Mouse (Mus musculus): ENCODE measurements around the gene Ints6l. TPM values are rescaled to one million over a fixed set of nuclear protein-coding genes. Genes with fewer than 3 reads are reported as not detected.

The Ints6l gene
- polyA plus RNA-seq, 1 experiment = 74.6 TPM

DNA sequence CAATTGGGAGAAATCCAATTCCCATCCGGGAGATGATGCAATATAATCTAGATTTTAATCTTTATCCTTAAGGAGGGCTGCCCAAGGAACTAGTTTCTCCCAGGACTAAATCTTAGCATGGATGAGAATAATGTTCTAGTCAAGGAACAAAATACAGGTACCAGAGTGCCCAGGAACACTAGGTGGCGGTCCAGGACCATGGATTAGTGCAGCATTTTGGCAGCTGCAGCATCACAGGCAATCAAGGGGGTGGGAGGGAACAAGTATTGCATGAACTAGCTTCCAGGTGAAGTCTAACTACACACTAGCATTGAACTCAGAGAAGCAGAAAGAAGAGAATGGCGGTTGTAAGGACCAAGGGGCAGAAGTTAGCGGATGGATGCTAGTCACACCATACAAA is 82.5 kb downstream of the Ints6l start:
- WGBS = 56% methylated on average over 4 of the region's 4 CpGs

DNA sequence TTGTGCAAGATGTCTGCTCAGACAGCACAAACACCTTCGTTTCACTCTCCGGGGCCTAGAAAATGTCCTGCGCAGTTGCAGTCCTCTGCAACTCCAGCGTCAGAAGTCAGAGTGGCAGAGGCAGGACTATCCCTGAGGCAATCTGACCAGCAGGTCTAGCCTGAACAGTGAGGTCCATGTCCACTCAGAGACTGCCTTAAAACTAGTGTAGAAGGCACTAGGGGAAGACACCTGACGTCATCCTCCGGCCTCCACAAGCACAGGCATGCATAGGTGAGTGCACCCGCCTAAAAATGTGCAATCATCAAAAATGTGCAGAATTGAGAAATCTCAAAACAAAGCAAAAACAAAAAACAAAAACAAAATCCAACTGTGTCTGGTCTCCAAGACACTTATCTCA is 94.8 kb downstream of the Ints6l start, which contains the start of gene Gm648:
Gm648 (minus strand) TSS at position 101 of the 400 bp plus-strand sequence.
- no peaks in the 10 kb centered on the region for H3K27me3 ChIP-seq (ENCODE audit: control insufficient read depth, insufficient read depth, low read length)
- DNase-seq = no peak
- no peaks in the 10 kb centered on the region for H3K4me1 ChIP-seq (ENCODE audit: control insufficient read depth, insufficient read depth, low read length)
- H3K4me3 ChIP-seq (replicated peaks; ENCODE audit: insufficient read depth, low read depth, low read length) = no peak within 1 kb of the TSS
- no peak within 1 kb of the TSS for H3K27ac ChIP-seq (ENCODE audit: insufficient read depth, low read length)
- 88% methylated on average over 7 of the region's 7 CpGs for WGBS
- TF ChIP-seq CTCF (IDR thresholded peaks at IDR 0.05; ENCODE audit: borderline replicate concordance, insufficient read depth, low read depth, low read length) (no peak), POLR2A (IDR thresholded peaks at IDR 0.05; ENCODE audit: borderline replicate concordance, insufficient read depth, low read length) (no peak)

More for the DNA sequence above, 82.5 kb downstream of the Ints6l start:
- Histone ChIP-seq H3K4me1 (ENCODE audit: control insufficient read depth, insufficient read depth, low read length) (no peaks in the 10 kb centered on the region), H3K4me3 (replicated peaks; ENCODE audit: insufficient read depth, low read depth, low read length) (no peak overlapping the region), H3K27me3 (ENCODE audit: control insufficient read depth, insufficient read depth, low read length) (no peaks in the 10 kb centered on the region), H3K27ac (ENCODE audit: insufficient read depth, low read length) (no peak overlapping the region)
- TF ChIP-seq CTCF (IDR thresholded peaks at IDR 0.05; ENCODE audit: borderline replicate concordance, insufficient read depth, low read depth, low read length) (peak; percentile 53; the same call in 1 of the 2 replicates), POLR2A (IDR thresholded peaks at IDR 0.05; ENCODE audit: borderline replicate concordance, insufficient read depth, low read length) (no peak)
- DNase-seq = peak in 1 of 2 experiments; percentile 10

DNA sequence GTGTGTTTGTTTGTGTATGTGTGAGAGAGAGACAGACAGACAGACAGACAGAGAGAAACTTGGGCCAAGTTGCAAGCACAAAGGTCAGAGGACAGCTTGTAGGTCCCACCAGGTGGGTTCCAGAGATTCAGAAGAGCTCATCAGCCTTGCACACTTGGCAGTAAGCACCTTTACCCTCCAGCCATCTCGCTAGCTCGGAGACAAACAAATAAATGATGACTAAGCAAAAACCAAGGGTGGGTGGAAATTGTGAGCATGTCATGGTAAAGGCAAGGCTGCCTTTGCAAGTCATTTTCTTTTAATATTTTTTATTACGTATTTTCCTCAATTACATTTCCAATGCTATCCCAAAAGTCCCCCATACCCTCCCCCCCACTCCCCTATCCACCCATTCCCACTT is 98.9 kb downstream of the Ints6l start:
- WGBS = 62% methylated on average over 3 of the region's 3 CpGs
- TF ChIP-seq POLR2A (IDR thresholded peaks at IDR 0.05; ENCODE audit: borderline replicate concordance, insufficient read depth, low read length) = no peak
- no peak for TF ChIP-seq CTCF (IDR thresholded peaks at IDR 0.05; ENCODE audit: borderline replicate concordance, insufficient read depth, low read depth, low read length)

More for the DNA sequence above, 98.9 kb downstream of the Ints6l start:
- Histone ChIP-seq H3K4me3 (replicated peaks; ENCODE audit: insufficient read depth, low read depth, low read length) (no peak overlapping the region), H3K27ac (ENCODE audit: insufficient read depth, low read length) (no peak overlapping the region), H3K27me3 (ENCODE audit: control insufficient read depth, insufficient read depth, low read length) (no peaks in the 10 kb centered on the region), H3K4me1 (ENCODE audit: control insufficient read depth, insufficient read depth, low read length) (no peaks in the 10 kb centered on the region)
- DNase-seq = no peak

Other genes starting within 250 kb of the Ints6l start
- not detected in 2 replicates for gene Gm773, start 242.0 kb upstream of the Ints6l start, polyA plus RNA-seq (2012; rRNA removed)
- 2.5 and 3.3 TPM in 2 replicates for gene Zfp449, start 108.5 kb upstream of the Ints6l start, polyA plus RNA-seq (2012; rRNA removed)
- gene Smim10l2a, start 80.3 kb upstream of the Ints6l start, polyA plus RNA-seq (2012; rRNA removed) = 17.3 and 18.9 TPM in 2 replicates
- not detected in 2 replicates for gene Gm2174, start 6.9 kb upstream of the Ints6l start, polyA plus RNA-seq (2012; rRNA removed)
- gene Gm10477, start 69.9 kb downstream of the Ints6l start, polyA plus RNA-seq (2012; rRNA removed) = not detected in 2 replicates
- gene Gm648, start 94.7 kb downstream of the Ints6l start, polyA plus RNA-seq (2012; rRNA removed) = not detected in 2 replicates
- 27.3 and 27.4 TPM in 2 replicates for gene Mmgt1, start 143.2 kb downstream of the Ints6l start, polyA plus RNA-seq (2012; rRNA removed)
- gene Slc9a6, start 154.9 kb downstream of the Ints6l start, polyA plus RNA-seq (2012; rRNA removed) = 97.5 and 97.8 TPM in 2 replicates